Mouse (Mus musculus): ENCODE data around the gene Eno2.
A peak's percentile ranks its signal among the peaks of the same experiment; 100 is the strongest.
"Not testable (repeated sequence)": the region's sequence is repeated elsewhere in the genome, so short reads cannot be mapped to it uniquely, and the experiment has no call there.

The Eno2 gene

DNA sequence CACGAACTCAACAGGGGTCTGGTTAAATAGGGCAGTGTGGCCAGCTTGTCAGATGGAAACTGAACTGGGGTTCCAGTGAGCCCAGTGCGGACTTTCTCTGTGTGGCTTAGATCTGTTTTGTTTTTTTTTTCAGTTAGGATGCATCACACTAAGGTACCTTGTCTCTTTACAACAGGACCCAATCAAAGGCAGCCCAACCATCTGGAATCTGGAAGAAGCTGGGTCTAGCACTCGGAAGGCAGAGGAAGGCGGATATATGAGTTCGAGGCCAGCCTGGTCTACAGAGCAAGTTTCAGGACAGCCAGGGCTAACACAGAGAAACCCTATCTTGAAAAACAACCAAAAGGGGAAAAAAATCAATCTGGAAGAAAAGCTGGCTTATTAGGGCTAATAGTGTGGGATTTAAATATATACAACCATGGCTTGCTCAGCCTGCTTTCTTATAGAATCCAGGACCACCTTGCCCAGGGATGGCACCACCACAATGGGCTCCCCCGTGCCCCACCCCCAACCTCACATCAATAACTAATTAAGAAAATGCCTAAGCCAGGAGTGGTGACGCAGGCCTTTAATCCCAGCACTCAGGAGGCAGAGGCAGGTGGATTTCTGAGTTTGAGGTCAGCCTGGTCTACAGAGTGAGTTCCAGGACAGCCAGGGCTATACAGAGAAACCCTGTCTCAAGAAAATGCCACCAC lies 37.1 kb upstream of the Eno2 start:
- no peak for DNase-seq (ENCODE audit: low read depth, low spot score)

- DNase-seq (ENCODE audit: low read depth, low spot score) = peak; percentile 87
Observed at GRCm38 (mm10) chr6:124805341-124806321, 36.2 kb upstream of the Eno2 start.

DNA sequence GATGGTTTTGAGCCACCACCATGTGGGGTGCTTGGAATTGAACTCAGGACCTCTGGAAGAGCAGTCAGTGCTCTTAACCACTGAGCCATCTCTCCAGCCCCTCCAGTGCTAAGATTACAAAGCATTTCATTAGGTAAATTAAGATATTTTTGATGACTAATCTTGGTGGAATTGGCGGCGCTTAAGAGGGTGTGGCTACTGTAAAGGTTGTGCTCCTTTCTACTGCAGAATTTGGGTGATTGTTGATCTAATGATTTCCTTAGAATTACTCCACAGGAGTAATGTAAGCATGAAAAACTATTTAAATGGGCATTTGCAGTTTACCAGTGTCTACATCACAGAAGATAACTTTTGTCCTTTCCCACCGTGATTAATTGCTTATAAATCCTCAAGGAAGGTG lies 34.9 kb upstream of the Eno2 start:
- no peak for DNase-seq (ENCODE audit: low read depth, low spot score)

DNA sequence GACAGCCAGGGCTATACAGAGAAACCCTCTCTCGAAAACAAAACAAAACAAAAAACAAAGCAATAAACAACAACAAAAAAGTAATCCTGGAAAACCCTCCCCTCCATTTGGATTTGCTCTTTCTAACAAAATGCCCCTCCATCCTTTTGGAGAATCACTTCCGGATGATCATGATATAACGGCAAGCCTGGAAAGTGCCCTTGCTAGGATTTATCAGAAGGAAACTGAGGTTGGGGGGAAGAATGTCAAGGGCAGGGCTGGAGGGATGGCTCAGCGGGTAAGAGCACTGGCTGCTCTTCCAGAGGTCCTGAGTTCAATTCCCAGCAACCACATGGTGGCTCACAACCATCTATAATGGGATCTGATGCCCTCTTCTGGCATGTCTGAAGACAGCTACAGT lies 34.2 kb upstream of the Eno2 start:
- not testable (repeated sequence) for DNase-seq (ENCODE audit: low read depth, low spot score)

- no peak for DNase-seq (ENCODE audit: low read depth, low spot score)
Observed at GRCm38 (mm10) chr6:124803061-124803460, 33.6 kb upstream of the Eno2 start.

- DNase-seq (ENCODE audit: low read depth, low spot score) = not testable (repeated sequence)
Observed at GRCm38 (mm10) chr6:124802400-124802799, 32.9 kb upstream of the Eno2 start.

DNA sequence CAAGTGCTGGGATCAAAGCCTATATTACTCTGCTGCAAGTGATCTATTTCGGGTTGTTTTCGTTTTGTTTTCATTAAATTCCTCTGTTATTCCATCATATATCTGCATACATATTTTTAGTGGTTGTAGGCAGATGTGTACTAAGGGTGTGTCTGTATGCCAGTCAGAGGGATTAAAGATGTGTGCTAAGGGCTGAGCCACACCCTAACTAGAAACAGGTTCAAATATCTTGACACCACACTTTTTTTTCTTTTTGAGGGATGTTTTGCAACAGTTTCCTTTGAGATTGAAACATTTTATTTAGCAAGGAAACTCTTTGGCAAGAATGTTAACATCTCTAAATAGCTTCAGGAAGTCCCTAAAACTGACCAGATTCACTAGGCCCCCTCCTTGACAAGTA lies 26.7 kb upstream of the Eno2 start:
- no peak for DNase-seq (ENCODE audit: low read depth, low spot score)

DNA sequence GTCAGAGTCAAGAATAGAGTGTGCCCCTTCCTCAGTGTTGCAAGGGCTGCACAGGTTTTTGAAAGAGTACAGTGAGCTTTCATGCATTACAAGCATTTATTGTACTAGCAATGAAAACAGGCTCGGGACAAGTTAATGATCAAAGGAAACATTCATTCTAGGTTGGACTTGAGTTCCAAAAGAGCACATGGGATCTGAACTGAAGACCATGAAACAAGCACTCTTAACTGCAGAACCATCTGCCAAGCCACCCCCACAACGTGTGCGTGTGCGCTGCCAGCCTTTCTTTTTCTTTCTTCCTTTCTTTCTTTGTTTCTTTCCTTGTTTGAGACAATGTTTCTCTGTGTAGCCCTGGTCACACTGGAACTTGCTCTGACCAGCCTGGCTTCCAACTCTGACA lies 26.3 kb upstream of the Eno2 start:
- no peak for DNase-seq (ENCODE audit: low read depth, low spot score)

- no peak for DNase-seq (ENCODE audit: low read depth, low spot score)
Observed at GRCm38 (mm10) chr6:124791911-124792310, 22.4 kb upstream of the Eno2 start.

- DNase-seq (ENCODE audit: low read depth, low spot score) = no peak
Observed at GRCm38 (mm10) chr6:124790121-124790520, 20.6 kb upstream of the Eno2 start.

GRCm38 (mm10) chr6:124789519-124789918 lies 20.0 kb upstream of the Eno2 start:
- no peak for DNase-seq (ENCODE audit: low read depth, low spot score)

- DNase-seq (ENCODE audit: low read depth, low spot score) = no peak
Observed at GRCm38 (mm10) chr6:124787722-124788121, 18.2 kb upstream of the Eno2 start.

DNA sequence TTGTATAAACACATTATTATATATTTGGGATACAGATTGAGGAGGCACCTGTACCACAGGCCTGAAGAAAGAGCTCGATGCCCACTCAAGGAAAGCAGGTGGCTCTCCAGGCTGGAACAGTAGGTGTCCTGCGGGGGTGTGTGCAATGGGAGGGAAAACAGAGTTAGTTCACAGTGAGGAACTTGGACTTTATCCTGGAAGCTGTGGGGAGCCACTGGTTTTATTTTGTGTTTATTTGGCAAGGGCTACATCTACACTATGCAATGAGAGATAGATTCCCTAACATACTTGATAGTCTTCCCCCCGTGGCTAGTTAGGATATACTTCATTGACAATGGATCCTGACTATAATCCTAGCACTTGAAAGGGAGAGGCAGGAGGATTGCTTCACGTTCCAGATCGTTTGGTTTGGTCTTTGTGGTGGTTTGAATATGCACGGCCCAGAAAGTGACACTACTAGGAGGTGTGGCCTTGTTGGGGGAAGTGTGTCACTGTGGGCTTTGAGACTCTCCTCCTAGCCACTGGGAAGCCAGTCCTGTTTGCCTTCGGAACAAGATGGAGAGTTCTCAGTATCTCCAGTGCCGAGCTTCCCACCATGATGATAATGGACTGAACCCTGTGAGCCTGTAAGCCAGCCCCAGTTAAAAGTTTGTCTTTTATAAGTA lies 17.4 kb upstream of the Eno2 start:
- DNase-seq (ENCODE audit: low read depth, low spot score) = no peak

DNA sequence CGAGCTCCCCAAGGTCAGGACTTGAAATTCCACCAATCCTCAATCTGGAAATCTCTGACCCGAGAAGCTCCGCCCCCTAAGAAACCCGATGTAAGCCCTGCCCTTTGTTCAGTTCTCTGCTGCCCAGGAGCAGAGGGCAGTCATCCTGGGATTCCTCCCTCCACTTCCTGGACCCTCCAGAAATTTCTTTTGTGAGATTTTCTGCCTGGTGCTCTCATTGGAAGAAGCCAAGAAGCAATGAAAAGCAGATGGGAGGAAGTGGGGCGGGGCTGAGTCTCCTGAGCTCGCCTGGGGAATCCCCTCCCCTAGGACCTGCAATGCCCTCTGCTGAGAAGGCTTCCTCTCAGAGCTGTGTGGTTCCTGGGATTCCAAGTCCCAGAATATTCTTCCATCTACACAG lies 13.0 kb upstream of the Eno2 start:
- DNase-seq (ENCODE audit: low read depth, low spot score) = peak; percentile 70

DNA sequence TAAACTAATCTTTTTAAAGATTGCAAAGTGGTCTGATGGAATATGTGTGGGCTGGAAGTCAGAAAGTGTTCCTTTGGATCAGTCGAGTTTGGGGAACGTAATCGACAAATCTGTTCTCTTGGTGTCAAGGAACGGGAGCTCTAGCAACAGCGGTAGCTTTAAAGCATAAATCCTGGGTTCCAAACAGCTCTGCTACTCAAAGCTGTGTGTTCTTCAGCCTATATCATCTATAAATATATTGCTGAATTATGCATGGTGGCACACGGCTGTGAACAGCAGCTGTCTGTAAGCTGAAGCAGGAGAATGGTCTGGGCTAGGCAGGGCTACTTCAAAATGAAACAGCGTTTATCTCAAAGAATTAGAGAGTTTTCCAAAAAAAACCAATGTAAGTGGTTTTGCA lies 11.4 kb upstream of the Eno2 start:
- DNase-seq (ENCODE audit: low read depth, low spot score) = no peak

- DNase-seq (ENCODE audit: low read depth, low spot score) = no peak
Observed at GRCm38 (mm10) chr6:124779984-124780416, 10.5 kb upstream of the Eno2 start.

- DNase-seq (ENCODE audit: low read depth, low spot score) = peak; percentile 90
Observed at GRCm38 (mm10) chr6:124779222-124779983, 9.9 kb upstream of the Eno2 start, which contains the start of gene Lrrc23. TSS of gene Lrrc23 (minus strand) at chr6:124779727.

- DNase-seq (ENCODE audit: low read depth, low spot score) = no peak
Observed at GRCm38 (mm10) chr6:124770511-124770910, 1.0 kb upstream of the Eno2 start.

GRCm38 (mm10) chr6:124770013-124770412 lies 540 bp upstream of the Eno2 start:
- DNase-seq (ENCODE audit: low read depth, low spot score) = no peak

DNA sequence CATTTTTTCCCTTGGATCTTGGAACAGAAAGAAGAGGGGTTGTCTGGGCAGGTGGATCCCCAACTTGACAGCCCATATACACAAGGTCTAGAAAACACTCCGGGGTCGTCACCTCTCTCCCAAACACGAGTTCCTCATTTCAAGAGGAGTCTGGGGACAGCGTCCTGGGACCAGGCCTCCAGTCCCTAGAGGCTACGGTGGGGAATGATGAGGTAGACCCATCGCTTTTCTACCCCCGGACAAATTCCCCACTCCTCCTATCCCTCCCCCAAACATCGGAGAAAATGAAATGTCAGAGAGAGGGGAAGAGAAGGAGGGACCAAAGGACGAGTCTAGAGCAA lies 799 bp downstream of the Eno2 start:
- no peak for DNase-seq (ENCODE audit: low read depth, low spot score)

DNA sequence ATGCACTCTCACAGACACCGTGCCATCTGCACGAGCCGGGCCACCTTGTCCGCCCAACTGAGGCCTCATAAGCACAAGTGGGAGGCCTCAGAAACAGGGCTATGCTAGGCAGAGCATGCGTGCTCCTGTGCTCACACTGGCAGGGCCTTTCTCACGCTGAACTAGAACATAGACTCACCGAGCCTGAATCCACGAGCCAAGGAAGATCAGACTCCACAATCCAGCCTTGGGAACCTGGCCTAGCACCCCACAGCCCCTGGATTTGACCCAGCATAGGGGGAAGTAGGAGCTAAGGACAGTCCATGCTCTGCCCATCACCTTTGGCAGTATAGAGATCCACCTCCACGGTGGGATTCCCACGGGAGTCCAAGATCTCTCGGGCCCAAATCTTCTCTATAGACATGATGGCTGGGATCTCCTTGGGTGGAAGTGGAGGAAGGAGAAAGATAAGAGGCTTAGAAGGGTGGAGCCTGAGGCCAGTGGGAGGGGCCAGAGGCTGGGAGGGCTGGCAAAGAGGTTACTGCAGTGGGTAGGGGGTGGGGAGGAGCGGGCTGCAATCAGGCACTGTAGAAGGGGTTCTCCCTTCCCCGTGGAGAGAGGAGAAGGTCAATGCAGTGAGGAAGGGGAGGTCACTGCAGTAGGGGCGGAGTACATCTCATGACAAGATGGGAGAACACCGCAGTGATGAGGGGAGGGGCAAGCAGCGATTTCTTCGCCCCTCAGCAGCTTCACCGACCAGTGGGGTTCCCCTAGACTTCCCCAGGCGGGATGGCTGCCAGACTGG lies 1.4 kb downstream of the Eno2 start:
- DNase-seq (ENCODE audit: low read depth, low spot score) = no peak

Data from CD4-positive helper T cell, adult 2 months (primary cell).